Mouse (Mus musculus) thymus, adult 2 months (tissue): ENCODE results near the gene Scin. TPM values are rescaled to one million over a fixed set of nuclear protein-coding genes. Genes with fewer than 3 reads are reported as not detected.

Source experiments
- DNase-seq: peaks from one replicate; pipeline ENCODE4 v3.0.0; 2021
- H3K27ac ChIP-seq: fragments of 200-500 bp; 2 replicates; pipeline ENCODE4 v1.5.1; 2012; ENCODE audit warnings: low read length, control low read depth; ENCODE audit not compliant: control insufficient read depth, insufficient read depth
- H3K27me3 ChIP-seq: fragments of 200-500 bp; 2 replicates; pipeline ENCODE4 v1.6.1; 2012; ENCODE audit warnings: mild to moderate bottlenecking, low read length, moderate library complexity, mixed read lengths; ENCODE audit not compliant: control insufficient read depth, insufficient read depth
- H3K36me3 ChIP-seq: fragments of 200-500 bp; 2 replicates; pipeline ENCODE4 v1.6.1; 2012; ENCODE audit warnings: mild to moderate bottlenecking, low read length, moderate library complexity; ENCODE audit not compliant: control insufficient read depth, insufficient read depth
- H3K4me1 ChIP-seq: fragments of 200-500 bp; replicated peaks from 2 replicates; pipeline ENCODE4 v1.6.1; 2012; ENCODE audit warnings: low read length; ENCODE audit not compliant: control insufficient read depth, insufficient read depth
- H3K4me3 ChIP-seq: fragments of 200-500 bp; 2 replicates; pipeline ENCODE4 v1.5.1; 2012; ENCODE audit warnings: mild to moderate bottlenecking, low read length, control low read depth, moderate library complexity; ENCODE audit not compliant: control insufficient read depth, insufficient read depth
- CTCF ChIP-seq: fragments of 200-500 bp; IDR thresholded peaks from 2 replicates; pipeline ENCODE4 v1.5.1; 2012; ENCODE audit warnings: mild to moderate bottlenecking, control low read depth, low read length, moderate library complexity, borderline replicate concordance; ENCODE audit not compliant: control insufficient read depth, poor library complexity, insufficient read depth; ENCODE audit errors: extremely low read depth
- POLR2A ChIP-seq: fragments of 200-500 bp; IDR thresholded peaks from 2 replicates; pipeline ENCODE4 v1.6.1; 2012; ENCODE audit warnings: mild to moderate bottlenecking, low read length, control low read depth, moderate library complexity; ENCODE audit not compliant: control insufficient read depth, poor library complexity, insufficient read depth; ENCODE audit errors: extremely low read depth
- WGBS: fragments of 180-500 bp; shearing (Covaris S2); methylation state at CpG from one replicate; pipeline ENCODE4 v1.1.7; 2018; 5-methylcytosine and 5-hydroxymethylcytosine counted together
- polyA plus RNA-seq: library from polyadenylated mRNA; depleted of rRNA; stranded (reverse); fragments of >200 nt; gene quantifications from 2 replicates; pipeline ENCODE4 v1.2.3, GENCODE M21; 2012

Scin gene
- polyA plus RNA-seq, 1 experiment = 7.9 TPM

DNA sequence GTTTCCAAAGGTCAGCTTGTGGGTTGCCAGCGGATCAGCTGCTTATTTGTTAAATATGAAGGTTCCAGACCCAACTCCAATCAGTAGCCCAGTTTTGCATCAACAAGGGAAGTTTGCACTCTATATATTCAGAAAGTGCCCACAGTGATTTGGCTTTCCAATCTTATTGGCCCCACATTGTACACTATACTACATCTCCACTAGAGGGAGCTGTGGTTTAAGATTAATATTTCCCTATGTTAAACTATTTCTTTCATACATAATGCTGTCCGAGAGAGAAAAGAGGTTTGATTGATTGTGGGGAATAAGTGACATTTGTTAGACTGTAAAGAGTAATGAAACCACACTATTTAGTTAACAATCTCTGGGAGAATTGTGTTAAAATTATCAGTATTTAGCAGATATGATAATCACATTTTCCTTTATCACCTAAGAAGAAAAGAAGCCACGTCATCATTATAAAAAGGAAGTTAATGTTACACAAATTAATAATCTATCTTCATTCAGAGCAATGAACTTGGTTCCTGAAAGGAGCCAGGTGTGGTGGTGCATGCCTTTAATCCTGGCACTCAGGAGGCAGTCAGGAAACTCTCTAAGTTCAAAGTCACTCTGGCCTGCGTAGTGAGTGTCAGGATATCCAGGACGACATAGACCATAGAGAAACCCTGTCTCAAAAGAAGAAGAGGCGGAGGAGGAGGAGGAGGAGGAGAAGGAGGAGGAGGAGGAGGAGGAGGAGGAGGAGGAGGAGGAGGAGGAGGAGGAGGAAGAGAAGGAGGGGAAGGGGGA is 51.4 kb downstream of the Scin start:
- H3K4me3 ChIP-seq = no peak overlapping the region
- WGBS = 28% methylated on average over 5 of the region's 6 CpGs
- H3K27ac ChIP-seq = no peak overlapping the region
- TF ChIP-seq POLR2A (no peak), CTCF (no peak)
- H3K27me3 ChIP-seq = no peaks in the 10 kb centered on the region
- peaks cover 6% of the 10 kb centered on the region for H3K4me1 ChIP-seq
- no peak for DNase-seq
- H3K36me3 ChIP-seq = no peaks in the 10 kb centered on the region

- DNase-seq = no peak
- no peaks in the 10 kb centered on the region for H3K27me3 ChIP-seq
- H3K36me3 ChIP-seq = no peaks in the 10 kb centered on the region
- no peak overlapping the region for H3K27ac ChIP-seq
- TF ChIP-seq POLR2A (no peak), CTCF (no peak)
- peaks cover 6% of the 10 kb centered on the region for H3K4me1 ChIP-seq
- no peak overlapping the region for H3K4me3 ChIP-seq
- WGBS = 83% methylated on average over 5 of the region's 5 CpGs
These were observed 52.0 kb downstream of the Scin start for GRCm38 (mm10) chr12:40082048-40082447.

- H3K36me3 ChIP-seq = no peaks in the 10 kb centered on the region
- TF ChIP-seq POLR2A = no peak
- no peak for TF ChIP-seq CTCF
- 81% methylated on average over 5 of the region's 5 CpGs for WGBS
- H3K4me1 ChIP-seq = no peaks in the 10 kb centered on the region
- H3K4me3 ChIP-seq = no peak overlapping the region
- DNase-seq = no peak
- no peak overlapping the region for H3K27ac ChIP-seq
- no peaks in the 10 kb centered on the region for H3K27me3 ChIP-seq
These were observed 60.4 kb downstream of the Scin start for GRCm38 (mm10) chr12:40073660-40074059.

- no peaks in the 10 kb centered on the region for H3K36me3 ChIP-seq
- WGBS = 70% methylated on average over 1 of the region's 1 CpGs
- TF ChIP-seq CTCF = no peak
- TF ChIP-seq POLR2A = no peak
- H3K27me3 ChIP-seq = no peaks in the 10 kb centered on the region
- no peak overlapping the region for H3K27ac ChIP-seq
- H3K4me3 ChIP-seq = no peak overlapping the region
- DNase-seq = no peak
- H3K4me1 ChIP-seq = no peaks in the 10 kb centered on the region
These were observed 87.0 kb downstream of the Scin start for GRCm38 (mm10) chr12:40047024-40047423.

DNA sequence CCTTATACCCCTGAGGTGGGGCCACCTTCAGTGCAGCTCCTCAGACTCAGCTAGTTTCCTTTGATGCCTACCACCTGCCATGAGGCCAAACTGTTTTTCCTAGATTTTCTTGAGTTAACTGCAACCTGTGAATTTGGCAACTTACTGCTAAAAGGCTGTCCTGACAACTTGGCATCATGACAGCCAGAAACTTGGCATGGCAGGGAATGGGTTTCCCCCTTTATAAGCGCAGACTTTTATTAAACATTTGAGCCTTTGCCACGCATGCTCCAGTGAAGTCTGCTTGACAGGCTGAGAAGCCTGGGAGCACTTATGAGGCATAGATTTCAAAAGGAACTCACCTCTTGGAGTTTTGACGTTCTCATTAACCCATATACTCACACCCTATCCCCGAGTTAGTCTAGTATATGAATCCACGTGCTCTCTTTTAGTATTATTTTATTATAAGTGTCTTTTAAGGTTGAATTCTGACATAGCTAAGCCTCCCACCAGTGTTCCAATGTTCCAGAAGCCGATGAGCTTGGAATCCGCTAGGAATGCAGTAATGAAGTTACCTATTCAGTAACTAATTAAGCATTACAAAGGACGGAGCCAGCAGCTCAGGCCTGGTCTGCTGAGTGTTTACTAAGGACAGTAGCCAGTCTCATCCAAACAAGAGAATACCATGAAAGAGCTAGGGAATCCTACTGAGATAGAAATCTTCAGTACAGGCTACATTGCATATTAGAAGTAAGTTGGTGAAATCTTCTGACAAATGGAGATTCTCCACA is 90.0 kb downstream of the Scin start:
- no peak for DNase-seq
- H3K4me1 ChIP-seq = no peaks in the 10 kb centered on the region
- 93% methylated on average over 8 of the region's 8 CpGs for WGBS
- H3K27ac ChIP-seq = no peak overlapping the region
- no peak for TF ChIP-seq CTCF
- no peak for TF ChIP-seq POLR2A
- H3K4me3 ChIP-seq = no peak overlapping the region
- H3K36me3 ChIP-seq = no peaks in the 10 kb centered on the region
- no peaks in the 10 kb centered on the region for H3K27me3 ChIP-seq

- peak; percentile 51 for DNase-seq
- H3K27me3 ChIP-seq = no peaks in the 10 kb centered on the region
- H3K4me1 ChIP-seq = peaks cover 4% of the 10 kb centered on the region; the same call in 1 of the 2 replicates
- TF ChIP-seq POLR2A = no peak
- TF ChIP-seq CTCF = no peak
- H3K4me3 ChIP-seq = no peak overlapping the region
- H3K27ac ChIP-seq = no peak overlapping the region
- no peaks in the 10 kb centered on the region for H3K36me3 ChIP-seq
These were observed 94.0 kb downstream of the Scin start for GRCm38 (mm10) chr12:40040067-40040466.
